Mouse (Mus musculus) C2C12 (cell line): ENCODE measurements around the gene Nrxn1.

Source experiments
- CTCF ChIP-seq: IDR thresholded peaks from one replicate; pipeline ENCODE4 v1.5.1; 2011; ENCODE audit not compliant: control insufficient read depth, insufficient read depth, insufficient read length
- MYOD1 ChIP-seq: IDR thresholded peaks from one replicate; pipeline ENCODE4 v1.6.1; 2011; ENCODE audit warnings: low read depth; ENCODE audit not compliant: control insufficient read depth, insufficient read length

- TF ChIP-seq CTCF (no peak), MYOD1 (no peak)
Observed at GRCm38 (mm10) chr17:90650279-90650678, 442.6 kb downstream of the Nrxn1 start.
